Mouse (Mus musculus): ENCODE data around the gene Senp7. TPM values are rescaled to one million over a fixed set of nuclear protein-coding genes. Genes with fewer than 3 reads are reported as not detected.
"Not testable (repeated sequence)": the region's sequence is repeated elsewhere in the genome, so short reads cannot be mapped to it uniquely, and the experiment has no call there.

Gene Senp7
- polyA plus RNA-seq, 1 experiment from 2014 or later: 23.8 TPM

DNA sequence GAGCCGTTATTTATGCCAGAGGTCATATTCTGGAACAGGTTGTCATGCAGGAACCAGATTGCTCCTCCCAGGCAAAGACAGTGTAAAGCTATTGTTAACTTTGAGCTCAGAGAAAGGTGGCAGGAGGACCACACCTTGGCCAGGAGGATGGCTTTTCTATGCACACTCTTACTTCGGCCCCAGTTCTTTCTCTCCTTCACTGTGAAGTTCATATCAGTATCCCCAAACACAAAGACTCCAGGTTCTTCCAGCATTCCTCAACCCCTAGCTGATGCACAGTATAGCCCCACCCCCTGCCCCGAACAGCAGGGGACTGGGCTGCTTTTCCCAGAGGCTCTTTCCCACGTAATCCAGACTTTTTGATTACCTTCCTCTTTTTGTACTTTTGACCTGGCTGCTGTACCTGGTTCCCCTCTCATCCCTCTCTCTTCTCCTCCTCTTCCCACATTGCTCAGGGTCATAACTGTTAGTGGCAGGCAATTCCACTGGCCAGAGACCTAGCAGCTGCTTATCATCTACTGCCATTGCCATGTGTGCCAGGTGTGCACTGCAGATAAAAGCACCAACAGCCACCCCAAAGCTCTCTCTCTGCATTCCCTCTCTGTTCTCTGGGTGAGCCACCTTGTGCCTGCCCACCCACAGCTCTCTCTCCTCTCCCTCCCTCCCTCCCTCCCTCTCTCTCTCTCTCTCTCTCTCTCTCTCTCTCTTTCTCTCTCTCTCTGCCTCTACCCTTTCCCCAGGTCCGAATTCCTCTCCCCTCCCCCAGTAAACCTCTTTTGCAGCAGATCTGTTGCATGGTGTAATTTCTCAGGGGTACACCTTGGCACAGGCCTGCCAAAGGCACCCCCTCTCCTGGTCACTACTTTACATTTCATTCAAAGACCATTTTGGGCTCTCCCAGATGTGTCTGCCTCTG lies 23.4 kb downstream of the Senp7 start:
- Histone ChIP-seq H3K9ac (ENCODE audit: low read length) (0 out of 2 replicates have a peak overlapping the region, but pooled peaks have one; percentile 1), H3K36me3 (ENCODE audit: control insufficient read depth, insufficient read depth, low read length) (no peaks in the 10 kb centered on the region), H3K4me1 (ENCODE audit: control insufficient read depth in 2 of 2, insufficient read depth in 2 of 2, low read length in 2 of 2) (peaks cover 2 to 5% of the 10 kb centered on the region in 2 experiments; a peak in 3 of 4 replicates), H3K4me3 (ENCODE audit: control insufficient read depth in 1 of 2, insufficient read depth in 1 of 2, low read depth in 1 of 2, low read length in 2 of 2) (no peak overlapping the region), H3K27ac (replicated peaks in 1 of 2; ENCODE audit: control insufficient read depth in 1 of 2, insufficient read depth in 1 of 2, low read depth in 2 of 2, low read length in 2 of 2) (no peak overlapping the region), H3K27me3 (ENCODE audit: control insufficient read depth, insufficient read depth, low read length) (no peaks in the 10 kb centered on the region), H3K4me2 (ENCODE audit: low read length) (no peak overlapping the region), H3K9me3 (ENCODE audit: control insufficient read depth, low read length) (no peaks in the 10 kb centered on the region)
- 36% methylated on average over 5 of the region's 5 CpGs for WGBS
- no peak for ATAC-seq (ENCODE audit: insufficient number of reproducible peaks, insufficient read depth, low FRiP score, low read depth)

DNA sequence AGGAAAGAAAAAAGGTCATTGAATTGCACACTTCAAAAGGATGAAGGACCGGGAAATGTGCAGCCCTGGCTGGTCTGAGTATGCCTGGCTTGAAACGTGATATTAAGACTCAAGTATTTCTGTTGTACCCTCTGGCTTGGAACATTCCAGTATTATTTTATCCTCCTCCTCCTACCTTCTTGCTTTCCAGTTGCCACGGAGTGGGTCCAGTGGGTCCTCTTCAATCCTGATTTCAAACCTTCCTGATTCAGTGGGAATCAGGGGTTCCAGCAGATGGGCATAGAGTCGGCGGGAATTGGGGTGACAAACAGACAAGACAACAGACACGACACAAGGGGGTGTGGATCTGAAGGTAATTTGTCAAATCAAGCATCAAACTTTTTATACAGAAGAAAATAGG lies 24.4 kb downstream of the Senp7 start:
- no peak overlapping the region for H3K9ac ChIP-seq (ENCODE audit: low read length)
- 73% methylated on average over 6 of the region's 6 CpGs for WGBS
- H3K4me3 ChIP-seq (ENCODE audit: control insufficient read depth in 1 of 2, insufficient read depth in 1 of 2, low read depth in 1 of 2, low read length in 2 of 2): no peak overlapping the region
- peaks cover 2 to 9% of the 10 kb centered on the region in 2 experiments; a peak in 3 of 4 replicates for H3K4me1 ChIP-seq (ENCODE audit: control insufficient read depth in 2 of 2, insufficient read depth in 2 of 2, low read length in 2 of 2)
- no peaks in the 10 kb centered on the region for H3K9me3 ChIP-seq (ENCODE audit: control insufficient read depth, low read length)
- no peaks in the 10 kb centered on the region for H3K36me3 ChIP-seq (ENCODE audit: control insufficient read depth, insufficient read depth, low read length)
- H3K4me2 ChIP-seq (ENCODE audit: low read length): no peak overlapping the region
- ATAC-seq (ENCODE audit: insufficient number of reproducible peaks, insufficient read depth, low FRiP score, low read depth): no peak
- no peak overlapping the region for H3K27ac ChIP-seq (replicated peaks in 1 of 2; ENCODE audit: control insufficient read depth in 1 of 2, insufficient read depth in 1 of 2, low read depth in 2 of 2, low read length in 2 of 2)
- no peaks in the 10 kb centered on the region for H3K27me3 ChIP-seq (ENCODE audit: control insufficient read depth, insufficient read depth, low read length)

DNA sequence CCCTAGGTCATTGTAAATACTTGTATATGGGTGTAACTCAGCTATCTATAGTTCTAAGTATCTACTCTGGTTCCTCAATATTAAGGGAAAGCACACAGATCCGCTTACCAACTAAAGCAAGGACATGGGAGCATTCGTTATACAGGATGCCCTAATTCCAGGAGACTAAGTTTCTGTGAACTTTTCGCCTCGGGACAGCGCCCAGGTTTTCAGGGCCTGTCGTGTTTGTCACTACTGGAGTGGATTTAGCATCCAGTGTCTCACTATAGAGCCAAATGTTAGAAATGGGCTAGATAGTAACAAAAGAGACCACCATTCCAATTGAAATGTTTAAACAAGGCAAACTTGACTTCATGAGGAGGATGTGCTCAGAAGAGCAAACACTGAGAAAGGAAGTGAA lies 25.0 kb downstream of the Senp7 start:
- ATAC-seq (ENCODE audit: insufficient number of reproducible peaks, insufficient read depth, low FRiP score, low read depth): not testable (repeated sequence)
- 82% methylated on average over 6 of the region's 6 CpGs for WGBS

DNA sequence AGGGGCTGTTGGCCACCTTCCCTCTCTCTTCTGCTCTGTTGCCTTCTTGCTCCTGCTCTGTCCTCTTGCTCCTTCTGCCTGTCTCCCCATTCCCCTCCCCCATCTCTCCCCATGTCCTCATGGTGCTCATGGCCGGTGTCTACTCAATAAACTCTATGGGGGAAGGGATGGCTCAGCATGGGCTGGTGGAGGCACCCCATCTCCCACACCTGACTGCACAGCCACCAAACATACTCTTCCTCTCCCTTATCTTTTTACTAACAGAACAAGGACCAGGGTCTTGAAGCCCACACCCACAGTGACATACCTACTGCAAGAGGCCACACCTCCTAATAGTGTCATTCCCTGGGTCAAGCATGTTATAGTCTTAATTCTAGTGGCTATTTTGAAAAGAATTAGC lies 26.0 kb downstream of the Senp7 start:
- H3K9me3 ChIP-seq (ENCODE audit: control insufficient read depth, low read length): no peaks in the 10 kb centered on the region
- no peak overlapping the region for H3K4me2 ChIP-seq (ENCODE audit: low read length)
- no peaks in the 10 kb centered on the region for H3K36me3 ChIP-seq (ENCODE audit: control insufficient read depth, insufficient read depth, low read length)
- H3K27me3 ChIP-seq (ENCODE audit: control insufficient read depth, insufficient read depth, low read length): no peaks in the 10 kb centered on the region
- H3K4me1 ChIP-seq (ENCODE audit: control insufficient read depth in 2 of 2, insufficient read depth in 2 of 2, low read length in 2 of 2): peaks cover 2 to 9% of the 10 kb centered on the region in 2 experiments; a peak in 3 of 4 replicates
- 100% methylated on average over 1 of the region's 1 CpGs for WGBS
- ATAC-seq (ENCODE audit: insufficient number of reproducible peaks, insufficient read depth, low FRiP score, low read depth): no peak
- H3K9ac ChIP-seq (ENCODE audit: low read length): no peak overlapping the region
- H3K27ac ChIP-seq (replicated peaks in 1 of 2; ENCODE audit: control insufficient read depth in 1 of 2, insufficient read depth in 1 of 2, low read depth in 2 of 2, low read length in 2 of 2): no peak overlapping the region
- no peak overlapping the region for H3K4me3 ChIP-seq (ENCODE audit: control insufficient read depth in 1 of 2, insufficient read depth in 1 of 2, low read depth in 1 of 2, low read length in 2 of 2)

More for the DNA sequence above, 25.0 kb downstream of the Senp7 start:
- H3K4me2 ChIP-seq (ENCODE audit: low read length); H3K9ac ChIP-seq (ENCODE audit: low read length); H3K36me3 ChIP-seq (ENCODE audit: control insufficient read depth, insufficient read depth, low read length); H3K4me3 ChIP-seq (ENCODE audit: control insufficient read depth in 1 of 2, insufficient read depth in 1 of 2, low read depth in 1 of 2, low read length in 2 of 2); H3K27ac ChIP-seq (replicated peaks in 1 of 2; ENCODE audit: control insufficient read depth in 1 of 2, insufficient read depth in 1 of 2, low read depth in 2 of 2, low read length in 2 of 2); H3K4me1 ChIP-seq (ENCODE audit: control insufficient read depth in 2 of 2, insufficient read depth in 2 of 2, low read length in 2 of 2); H3K9me3 ChIP-seq (ENCODE audit: control insufficient read depth, low read length); H3K27me3 ChIP-seq (ENCODE audit: control insufficient read depth, insufficient read depth, low read length): not testable (repeated sequence)

DNA sequence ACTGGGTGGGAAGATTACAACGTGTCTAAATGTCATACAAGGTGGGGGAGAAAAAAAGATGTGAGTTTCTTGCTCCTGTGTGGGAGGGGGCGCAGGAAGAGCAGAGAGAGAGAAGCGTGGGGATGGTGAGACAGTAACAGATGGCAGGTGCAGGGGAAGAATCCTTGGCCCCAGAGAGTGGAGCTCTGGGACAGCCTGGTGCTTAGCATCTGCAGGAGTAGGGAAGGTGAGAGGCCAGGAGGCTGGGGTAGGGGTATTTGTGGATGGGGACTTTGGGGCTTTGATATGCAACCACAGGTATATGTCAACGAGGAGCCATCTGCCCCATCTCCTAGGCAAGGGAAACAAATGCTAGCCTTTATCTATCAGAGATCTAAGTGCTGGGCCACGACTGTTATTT lies 26.4 kb downstream of the Senp7 start:
- H3K27ac ChIP-seq (replicated peaks in 1 of 2; ENCODE audit: control insufficient read depth in 1 of 2, insufficient read depth in 1 of 2, low read depth in 2 of 2, low read length in 2 of 2): peak overlapping the region in 1 of 2 experiments; percentile 87; a peak in 1 of 4 replicates

DNA sequence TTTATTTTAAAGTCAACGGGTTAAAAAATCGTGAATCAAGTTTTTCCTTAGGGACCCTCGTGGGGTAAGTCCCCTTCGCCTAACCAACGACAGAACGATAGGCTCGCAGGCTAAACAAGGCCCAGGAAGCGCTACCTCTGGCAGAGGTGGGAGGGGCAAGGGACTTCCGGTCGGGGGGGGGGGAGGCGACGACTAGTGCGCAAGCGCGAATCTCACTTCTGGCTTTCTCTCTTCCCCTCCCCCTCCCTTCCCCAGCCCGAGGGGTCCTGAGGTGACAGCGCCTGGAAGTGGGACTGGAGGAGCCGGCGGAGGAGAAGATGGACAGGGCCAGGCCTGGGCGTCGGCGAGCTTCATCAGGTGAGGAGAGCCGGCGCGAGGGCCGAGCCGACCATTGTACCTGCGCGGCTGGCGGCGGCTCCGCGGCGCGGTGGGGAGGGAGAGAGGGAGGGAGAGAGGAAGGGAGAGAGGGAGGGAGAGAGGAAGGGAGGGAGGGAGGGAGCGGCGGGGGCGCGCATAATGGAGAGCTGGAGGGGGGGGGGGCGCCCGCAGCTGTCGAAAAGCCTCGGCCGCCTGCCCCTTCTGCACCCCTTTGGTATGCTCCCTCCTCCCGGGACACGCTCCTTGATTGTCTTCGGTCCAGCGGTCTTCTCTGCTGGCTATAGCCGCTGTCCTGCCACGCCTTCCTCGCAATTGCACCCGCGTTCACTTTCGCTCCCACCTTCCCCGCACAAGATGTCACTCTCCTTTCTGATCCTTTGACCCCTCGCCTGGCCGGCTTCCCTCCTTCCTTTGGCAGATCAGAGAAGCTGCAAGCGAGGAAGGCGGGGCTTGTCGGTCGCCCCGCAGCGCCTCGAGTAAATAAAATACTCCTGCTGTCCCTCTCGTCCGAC lies 27.3 kb downstream of the Senp7 start:
- Histone ChIP-seq H3K4me2 (ENCODE audit: low read length) (peak overlapping the region; percentile 75), H3K9ac (ENCODE audit: low read length) (peak overlapping the region; percentile 83), H3K4me1 (ENCODE audit: control insufficient read depth in 2 of 2, insufficient read depth in 2 of 2, low read length in 2 of 2) (peaks cover 2 to 9% of the 10 kb centered on the region in 2 experiments; a peak in 3 of 4 replicates), H3K4me3 (ENCODE audit: control insufficient read depth in 1 of 2, insufficient read depth in 1 of 2, low read depth in 1 of 2, low read length in 2 of 2) (peak overlapping the region; percentile 65 to 82), H3K9me3 (ENCODE audit: control insufficient read depth, low read length) (no peaks in the 10 kb centered on the region), H3K27ac (replicated peaks in 1 of 2; ENCODE audit: control insufficient read depth in 1 of 2, insufficient read depth in 1 of 2, low read depth in 2 of 2, low read length in 2 of 2) (peak overlapping the region; percentile 85 to 87), H3K36me3 (ENCODE audit: control insufficient read depth, insufficient read depth, low read length) (no peaks in the 10 kb centered on the region), H3K27me3 (ENCODE audit: control insufficient read depth, insufficient read depth, low read length) (no peaks in the 10 kb centered on the region)
- peak; percentile 85 for ATAC-seq (ENCODE audit: insufficient number of reproducible peaks, insufficient read depth, low FRiP score, low read depth)
- WGBS: 1% methylated on average over 52 of the region's 66 CpGs

More for the DNA sequence above, 26.4 kb downstream of the Senp7 start:
- ATAC-seq (ENCODE audit: insufficient number of reproducible peaks, insufficient read depth, low FRiP score, low read depth): no peak
- no peaks in the 10 kb centered on the region for H3K9me3 ChIP-seq (ENCODE audit: control insufficient read depth, low read length)
- H3K4me2 ChIP-seq (ENCODE audit: low read length): peak overlapping the region; percentile 75
- 70% methylated on average over 5 of the region's 5 CpGs for WGBS
- no peaks in the 10 kb centered on the region for H3K27me3 ChIP-seq (ENCODE audit: control insufficient read depth, insufficient read depth, low read length)
- peaks cover 2 to 9% of the 10 kb centered on the region in 2 experiments; a peak in 3 of 4 replicates for H3K4me1 ChIP-seq (ENCODE audit: control insufficient read depth in 2 of 2, insufficient read depth in 2 of 2, low read length in 2 of 2)
- H3K9ac ChIP-seq (ENCODE audit: low read length): no peak overlapping the region
- no peak overlapping the region for H3K4me3 ChIP-seq (ENCODE audit: control insufficient read depth in 1 of 2, insufficient read depth in 1 of 2, low read depth in 1 of 2, low read length in 2 of 2)
- no peaks in the 10 kb centered on the region for H3K36me3 ChIP-seq (ENCODE audit: control insufficient read depth, insufficient read depth, low read length)

DNA sequence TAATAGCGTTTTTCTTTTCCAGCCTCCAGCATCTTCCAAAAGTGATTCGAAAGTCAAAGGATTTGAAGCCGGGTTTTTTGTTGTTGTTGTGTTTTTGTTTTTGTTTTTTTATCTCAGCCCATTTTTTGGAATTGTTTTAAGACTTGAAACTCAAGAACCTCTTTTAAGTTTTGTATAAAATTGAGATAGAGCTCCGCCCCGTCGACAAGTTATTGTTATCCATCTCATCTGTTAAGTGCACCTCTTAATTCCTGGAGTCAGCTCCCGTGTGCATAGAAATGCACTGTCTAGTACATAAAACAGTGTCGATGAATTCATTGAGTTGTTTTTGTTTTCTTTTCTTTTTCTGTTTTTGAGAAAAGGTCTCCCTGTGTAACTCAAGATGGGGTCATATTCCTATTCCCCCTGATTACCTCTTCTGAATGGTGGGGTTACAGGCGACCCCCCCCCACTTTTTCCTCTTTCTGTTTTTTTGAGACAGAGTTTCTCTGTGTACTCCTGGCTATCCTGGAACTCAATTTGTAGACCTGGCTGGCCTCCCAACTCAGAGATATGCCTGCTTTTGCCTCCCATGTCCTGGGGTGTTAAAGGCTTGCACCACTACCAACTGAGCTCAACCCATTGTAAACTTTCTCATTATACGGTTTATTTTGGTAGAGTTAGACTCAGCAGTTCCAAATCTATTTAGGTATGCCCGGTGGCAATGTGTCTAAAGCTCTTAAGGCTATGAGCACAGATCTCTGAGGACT lies 28.2 kb downstream of the Senp7 start:
- WGBS: 13% methylated on average over 11 of the region's 11 CpGs
- no peaks in the 10 kb centered on the region for H3K9me3 ChIP-seq (ENCODE audit: control insufficient read depth, low read length)
- peaks cover 2 to 9% of the 10 kb centered on the region in 2 experiments; a peak in 3 of 4 replicates for H3K4me1 ChIP-seq (ENCODE audit: control insufficient read depth in 2 of 2, insufficient read depth in 2 of 2, low read length in 2 of 2)
- H3K9ac ChIP-seq (ENCODE audit: low read length): peak overlapping the region; percentile 83
- peak overlapping the region; percentile 49 to 87 for H3K27ac ChIP-seq (replicated peaks in 1 of 2; ENCODE audit: control insufficient read depth in 1 of 2, insufficient read depth in 1 of 2, low read depth in 2 of 2, low read length in 2 of 2)
- ATAC-seq (ENCODE audit: insufficient number of reproducible peaks, insufficient read depth, low FRiP score, low read depth): no peak
- no peaks in the 10 kb centered on the region for H3K36me3 ChIP-seq (ENCODE audit: control insufficient read depth, insufficient read depth, low read length)
- no peaks in the 10 kb centered on the region for H3K27me3 ChIP-seq (ENCODE audit: control insufficient read depth, insufficient read depth, low read length)
- peak overlapping the region; percentile 75 for H3K4me2 ChIP-seq (ENCODE audit: low read length)
- peak overlapping the region; percentile 65 to 82 for H3K4me3 ChIP-seq (ENCODE audit: control insufficient read depth in 1 of 2, insufficient read depth in 1 of 2, low read depth in 1 of 2, low read length in 2 of 2)

Data from heart, embryonic 14.5 days (tissue).